Comparison of ENCODE assay signal across 8 mouse cellular contexts in the genomic region with DNA sequence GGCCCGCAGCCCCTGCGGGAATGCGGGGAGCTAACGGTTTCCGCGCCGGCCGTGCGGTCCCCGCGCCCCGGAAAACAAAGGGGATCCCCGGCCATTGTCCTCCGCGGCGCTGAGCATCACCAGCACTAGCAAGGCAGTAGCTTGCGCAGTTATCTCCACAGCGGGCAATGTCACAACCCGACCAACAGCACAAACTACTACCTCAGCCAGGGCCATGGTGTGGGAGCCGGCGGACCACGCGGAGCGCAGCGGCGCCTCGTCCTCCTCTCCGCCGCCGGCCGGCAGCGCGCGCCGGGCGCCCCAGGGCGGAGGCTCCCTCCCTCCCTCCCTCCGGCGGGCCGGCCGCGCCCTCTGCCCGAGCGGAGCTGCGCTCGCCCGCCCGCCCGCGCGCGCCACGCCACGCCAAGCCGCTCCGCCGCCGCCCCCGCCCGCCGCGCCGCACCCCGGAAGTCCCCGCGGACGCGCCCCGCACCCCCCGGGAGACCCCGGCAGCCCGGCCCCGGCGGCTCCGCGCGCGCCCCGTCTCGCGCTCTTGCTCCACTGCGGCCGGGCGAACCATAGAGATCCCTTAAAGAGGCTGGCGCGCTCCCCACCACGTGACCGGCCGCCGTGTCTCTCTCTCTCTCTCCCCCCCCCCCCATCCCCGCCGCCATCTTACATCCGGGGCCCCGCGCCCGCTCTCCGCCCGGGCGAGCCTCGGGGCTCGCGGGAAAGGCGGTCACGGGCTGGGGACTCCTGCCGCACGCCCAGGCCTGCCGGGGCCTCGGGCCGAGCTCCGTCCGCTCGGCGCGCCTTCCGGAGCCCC.
A peak's percentile ranks its signal among the peaks of the same experiment; 100 is the strongest.
DNase-seq lines count a peak whose midpoint lies in the region; ATAC-seq and TF ChIP-seq lines count a peak whose summit lies in the region.

No protein-coding gene starts in this region.

- peak overlapping the region; percentile 100 for H3K27ac ChIP-seq in cortical plate, adult 2 months (ENCODE audit: insufficient read depth, low read length)

- TF ChIP-seq POLR2A in cortical plate, adult 2 months (IDR thresholded peaks at IDR 0.05; ENCODE audit: extremely low read depth, insufficient read depth, low read length): peak; percentile 52; the same call in 1 of the 2 replicates

- intact Hi-C loops in left cerebral cortex, postnatal 25 days (cut with DNase I): loop anchor here (1.0 to 10.0 kb wide), 6 partner anchors 25 to 433 kb away; no protein-coding TSS in a partner anchor

- H3K4me1 ChIP-seq in cortical plate, adult 2 months (ENCODE audit: control insufficient read depth, insufficient read depth, low read length): peaks cover 10% of the 10 kb centered on the region

- peak overlapping the region; percentile 91 for H3K4me3 ChIP-seq in cortical plate, adult 2 months (ENCODE audit: insufficient read depth, low read length)

- peak; percentile 38 for ATAC-seq in inflammation-experienced regulatory T-cells, adult 6 months
- ATAC-seq in megakaryocyte-erythroid progenitor cell, adult 5-6 weeks (replicated peaks; ENCODE audit: low FRiP score, low TSS enrichment, poor library complexity, severe bottlenecking): peak; percentile 15; the same call in 1 of the 2 replicates

- peak; percentile 85 to 94 for DNase-seq in adrenal gland, adult (ENCODE audit: inconsistent age in 2 of 2, low spot score in 1 of 2)
- peak; percentile 88 for DNase-seq in gastrocnemius, postnatal 10 days
- peak; percentile 76 to 85 for DNase-seq in left cerebral cortex, postnatal 25 days (ENCODE audit: low spot score in 2 of 2)
- DNase-seq in right cerebral cortex, postnatal 10 days (ENCODE audit: low spot score in 2 of 2): peak; percentile 91 to 93
- DNase-seq in urinary bladder, postnatal 14 days (ENCODE audit: low spot score): peak; percentile 83

- no peak for TF ChIP-seq CTCF in cortical plate, adult 2 months (IDR thresholded peaks at IDR 0.05; ENCODE audit: extremely low read depth, insufficient read depth, low read length)

Comparison
In these comparisons a context has a peak if more than half of its experiments do, and no peak if none do; other contexts are left out.
1. Peak in every context shown above with its lines: DNase-seq, ATAC-seq, H3K4me3 ChIP-seq and H3K27ac ChIP-seq.